In the genomic region with DNA sequence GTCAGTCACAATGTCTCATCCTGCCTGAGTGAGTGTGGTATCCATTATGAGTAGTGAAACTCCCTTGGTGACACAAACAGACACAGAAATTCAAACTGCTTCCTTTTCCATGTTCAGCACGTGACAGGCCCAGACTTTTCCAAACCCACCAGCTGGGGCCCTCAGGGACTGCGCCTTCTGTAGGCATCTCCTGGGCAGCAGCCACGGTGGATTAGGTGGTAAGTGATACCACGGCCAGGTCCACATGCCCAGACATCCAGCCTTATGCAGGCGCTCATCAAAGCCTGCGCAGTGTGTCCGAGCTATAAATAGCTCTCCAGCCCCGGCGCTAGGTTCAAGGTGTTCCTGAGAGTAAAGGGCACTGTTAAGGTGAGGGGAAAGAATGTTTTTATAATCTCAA, we compare ENCODE assay signal across 1 mouse cellular context.
TF ChIP-seq lines count a peak whose summit lies in the region.

No protein-coding gene starts in this region.

TF ChIP-seq in CH12.LX, 34 proteins besides CTCF, POLR2A, EP300 and RAD21 (continued from another document):
- no peak for TF ChIP-seq HCFC1 (IDR thresholded peaks at IDR 0.05; ENCODE audit: low read depth, low read length)
- no peak for TF ChIP-seq UBTF (IDR thresholded peaks at IDR 0.05; ENCODE audit: low read depth, low read length)
- no peak for TF ChIP-seq CHD2 (IDR thresholded peaks at IDR 0.05; ENCODE audit: low read length)
- peak; percentile 58 for TF ChIP-seq BHLHE40 (IDR thresholded peaks at IDR 0.05; ENCODE audit: low read depth, low read length)
